Mouse (Mus musculus) myocyte (in vitro differentiated cells): ENCODE measurements at regions not wholly inside any gene's neighbourhood (a gene's known extent, or its start where the extent isn't known, plus 50 kb on each side); places are given as distances from the start of the nearest gene placed in this dataset.

Source experiments
- CEBPB ChIP-seq: IDR thresholded peaks from 2 replicates; pipeline ENCODE4 v1.6.1; 2011; ENCODE audit warnings: mild to moderate bottlenecking, moderate library complexity; ENCODE audit not compliant: poor library complexity, insufficient read depth, severe bottlenecking
- E2F4 ChIP-seq: IDR thresholded peaks from one replicate; pipeline ENCODE4 v1.6.1; 2011; ENCODE audit warnings: mild to moderate bottlenecking, control low read depth, moderate library complexity; ENCODE audit not compliant: insufficient read depth
- MAX ChIP-seq: IDR thresholded peaks from one replicate; pipeline ENCODE4 v1.6.1; 2011; ENCODE audit warnings: low read depth, mild to moderate bottlenecking, control low read depth
- MYOD1 ChIP-seq, 3 experiments: IDR thresholded peaks; one replicate each; pipeline ENCODE4 v1.6.1; 2011; ENCODE audit warnings: control low read depth in 2 of 3, low read depth in 2 of 3, mild to moderate bottlenecking in 2 of 3, moderate library complexity in 1 of 3; ENCODE audit not compliant: insufficient read length in 2 of 3, control insufficient read depth in 1 of 3
- POLR2A ChIP-seq: IDR thresholded peaks from one replicate; pipeline ENCODE4 v1.6.1; 2011; ENCODE audit warnings: low read depth, mild to moderate bottlenecking, control low read depth, moderate library complexity; ENCODE audit not compliant: insufficient read length
- POLR2AphosphoS2 ChIP-seq: IDR thresholded peaks from one replicate; pipeline ENCODE4 v1.6.1; 2011; ENCODE audit warnings: low read depth, control low read depth; ENCODE audit not compliant: insufficient read length
- TCF12 ChIP-seq: IDR thresholded peaks from one replicate; pipeline ENCODE4 v1.6.1; 2011; ENCODE audit warnings: mild to moderate bottlenecking, control low read depth; ENCODE audit not compliant: poor library complexity, insufficient read depth, severe bottlenecking
- USF1 ChIP-seq: IDR thresholded peaks from one replicate; pipeline ENCODE4 v1.6.1; 2011; ENCODE audit warnings: low read depth, mild to moderate bottlenecking, control low read depth, moderate library complexity

GRCm38 (mm10) chr19:60073328-60073727, 129.9 kb upstream of the Rab11fip2 start:
- TF ChIP-seq POLR2A = no peak
- no peak for TF ChIP-seq E2F4
- no peak for TF ChIP-seq CEBPB
- TF ChIP-seq TCF12 = no peak
- no peak for TF ChIP-seq MAX
- no peak for TF ChIP-seq USF1
- TF ChIP-seq POLR2AphosphoS2 = no peak
- TF ChIP-seq MYOD1 (IDR thresholded peaks at IDR 0.05; ENCODE audit: control insufficient read depth in 1 of 3, insufficient read length in 2 of 3, low read depth in 2 of 3) = no peak
